Mouse (Mus musculus) liver, embryonic 11.5 days (tissue): ENCODE data around the gene Frmd4a. TPM values are rescaled to one million over a fixed set of nuclear protein-coding genes. Genes with fewer than 3 reads are reported as not detected.

Experiments
- ATAC-seq: fragments of 200-750 bp; cut with Nextera tagmentation; replicated peaks from 2 replicates; pipeline ENCODE4 v1.8.0; 2017; ENCODE audit warnings: moderate number of reproducible peaks, mild to moderate bottlenecking, moderate TSS enrichment, moderate library complexity; ENCODE audit not compliant: low FRiP score
- DNase-seq: peaks from one replicate; pipeline ENCODE4 v3.0.0-alpha.2; 2017; ENCODE audit warnings: low spot score
- H3K27ac ChIP-seq: fragments of 300-500 bp; sonication (generic); 2 replicates; pipeline ENCODE4 v1.5.1; 2014; ENCODE audit warnings: mild to moderate bottlenecking, low read depth, low read length, control low read depth
- H3K27me3 ChIP-seq: fragments of 300-500 bp; sonication (generic); replicated peaks from 2 replicates; pipeline ENCODE4 v1.6.1; 2014; ENCODE audit warnings: low read length, mixed read lengths; ENCODE audit not compliant: control insufficient read depth, insufficient read depth
- H3K36me3 ChIP-seq: fragments of 300-500 bp; sonication (generic); 2 replicates; pipeline ENCODE4 v1.6.1; 2014; ENCODE audit warnings: mild to moderate bottlenecking, low read length, moderate library complexity, mixed read lengths; ENCODE audit not compliant: control insufficient read depth, insufficient read depth
- H3K4me1 ChIP-seq: fragments of 300-500 bp; sonication (generic); replicated peaks from 2 replicates; pipeline ENCODE4 v1.6.1; 2014; ENCODE audit warnings: low read length, mixed read lengths; ENCODE audit not compliant: control insufficient read depth, insufficient read depth
- H3K4me2 ChIP-seq: fragments of 300-500 bp; sonication (generic); 2 replicates; pipeline ENCODE4 v1.6.1; 2014; ENCODE audit warnings: mild to moderate bottlenecking, control low read depth, moderate library complexity
- H3K4me3 ChIP-seq: fragments of 300-500 bp; sonication (generic); 2 replicates; pipeline ENCODE4 v1.5.1; 2014; ENCODE audit warnings: low read depth, low read length, control low read depth
- H3K9ac ChIP-seq: fragments of 300-500 bp; sonication (generic); 2 replicates; pipeline ENCODE4 v1.6.1; 2014; ENCODE audit warnings: low read depth, low read length, control low read depth
- H3K9me3 ChIP-seq: fragments of 300-500 bp; sonication (generic); 2 replicates; pipeline ENCODE4 v1.6.1; 2016; ENCODE audit warnings: low read length, inconsistent platforms, mixed read lengths; ENCODE audit not compliant: control insufficient read depth
- WGBS: fragments of 180-500 bp; shearing (Covaris S2); extraction: QIAGEN DNeasy Blood & Tissue Kit; methylation state at CpG from one replicate; pipeline ENCODE4 v1.1.7; 2014; 5-methylcytosine and 5-hydroxymethylcytosine counted together
- polyA plus RNA-seq: library from polyadenylated mRNA; unstranded; fragments of >200 nt; fragmentation: Nextera tagmentation; extraction: Ambion mirVana; gene quantifications from 2 replicates; pipeline ENCODE4 v1.2.1, GENCODE M21; 2014

Frmd4a gene
- polyA plus RNA-seq, 1 experiment from 2014 or later = 18.6 TPM

- DNase-seq = no peak
- H3K4me1 ChIP-seq = peaks cover 18% of the 10 kb centered on the region
- 93% methylated on average over 7 of the region's 7 CpGs for WGBS
- no peaks in the 10 kb centered on the region for H3K9me3 ChIP-seq
- no peak overlapping the region for H3K4me3 ChIP-seq
- no peaks in the 10 kb centered on the region for H3K27me3 ChIP-seq
- H3K9ac ChIP-seq = no peak overlapping the region
- H3K36me3 ChIP-seq = peaks cover 29% of the 10 kb centered on the region
- no peak for ATAC-seq
- H3K27ac ChIP-seq = no peak overlapping the region
- no peak overlapping the region for H3K4me2 ChIP-seq
These were observed 558.5 kb downstream of the Frmd4a start for GRCm38 (mm10) chr2:4575975-4576374.

- Histone ChIP-seq H3K36me3 (peaks cover 19% of the 10 kb centered on the region; the same call in 1 of the 2 replicates), H3K4me2 (no peak overlapping the region), H3K9me3 (no peaks in the 10 kb centered on the region), H3K9ac (no peak overlapping the region), H3K27ac (no peak overlapping the region), H3K27me3 (no peaks in the 10 kb centered on the region), H3K4me1 (peaks cover 8% of the 10 kb centered on the region), H3K4me3 (no peak overlapping the region)
- no peak for ATAC-seq
- WGBS = 85% methylated on average over 5 of the region's 5 CpGs
- no peak for DNase-seq
These were observed 560.8 kb downstream of the Frmd4a start for GRCm38 (mm10) chr2:4578291-4578690.

- no peak overlapping the region for H3K4me3 ChIP-seq
- WGBS = 86% methylated on average over 8 of the region's 8 CpGs
- DNase-seq = no peak
- H3K9me3 ChIP-seq = no peaks in the 10 kb centered on the region
- no peak for ATAC-seq
- H3K9ac ChIP-seq = no peak overlapping the region
- H3K27ac ChIP-seq = no peak overlapping the region
- no peak overlapping the region for H3K4me2 ChIP-seq
- H3K4me1 ChIP-seq = peaks cover 3% of the 10 kb centered on the region; the same call in 1 of the 2 replicates
- H3K27me3 ChIP-seq = no peaks in the 10 kb centered on the region
- peaks cover 17% of the 10 kb centered on the region; the same call in 1 of the 2 replicates for H3K36me3 ChIP-seq
These were observed 562.0 kb downstream of the Frmd4a start for GRCm38 (mm10) chr2:4579357-4580068.

GRCm38 (mm10) chr2:4580666-4581065 is 563.1 kb downstream of the Frmd4a start:
- Histone ChIP-seq H3K4me2 (no peak overlapping the region), H3K9ac (no peak overlapping the region), H3K27ac (no peak overlapping the region), H3K36me3 (peaks cover 11% of the 10 kb centered on the region; the same call in 1 of the 2 replicates), H3K4me3 (no peak overlapping the region), H3K4me1 (peaks cover 3% of the 10 kb centered on the region; the same call in 1 of the 2 replicates), H3K9me3 (no peaks in the 10 kb centered on the region), H3K27me3 (no peaks in the 10 kb centered on the region)
- WGBS = 67% methylated on average over 6 of the region's 6 CpGs
- no peak for ATAC-seq
- DNase-seq = no peak

- WGBS = 70% methylated on average over 2 of the region's 2 CpGs
- H3K36me3 ChIP-seq = peaks cover 15% of the 10 kb centered on the region; the same call in 1 of the 2 replicates
These were observed 565.4 kb downstream of the Frmd4a start for GRCm38 (mm10) chr2:4582930-4583329.

GRCm38 (mm10) chr2:4584252-4584651 is 566.7 kb downstream of the Frmd4a start:
- Histone ChIP-seq H3K4me3 (no peak overlapping the region), H3K27me3 (no peaks in the 10 kb centered on the region), H3K9me3 (no peaks in the 10 kb centered on the region), H3K36me3 (peaks cover 21% of the 10 kb centered on the region; the same call in 1 of the 2 replicates), H3K9ac (no peak overlapping the region), H3K4me2 (no peak overlapping the region), H3K27ac (no peak overlapping the region), H3K4me1 (peaks cover 5% of the 10 kb centered on the region; the same call in 1 of the 2 replicates)
- DNase-seq (no peak), ATAC-seq (no peak)
- WGBS = 79% methylated on average over 5 of the region's 5 CpGs

More at GRCm38 (mm10) chr2:4582930-4583329, 565.4 kb downstream of the Frmd4a start:
- Histone ChIP-seq H3K9me3 (no peaks in the 10 kb centered on the region), H3K9ac (no peak overlapping the region), H3K4me3 (no peak overlapping the region), H3K4me2 (no peak overlapping the region), H3K27me3 (no peaks in the 10 kb centered on the region), H3K27ac (no peak overlapping the region), H3K4me1 (peaks cover 5% of the 10 kb centered on the region; the same call in 1 of the 2 replicates)
- no peak for DNase-seq
- no peak for ATAC-seq

- Histone ChIP-seq H3K9me3 (no peaks in the 10 kb centered on the region), H3K4me2 (no peak overlapping the region), H3K27ac (no peak overlapping the region), H3K4me3 (no peak overlapping the region), H3K4me1 (peaks cover 5% of the 10 kb centered on the region; the same call in 1 of the 2 replicates), H3K27me3 (no peaks in the 10 kb centered on the region), H3K36me3 (peaks cover 17% of the 10 kb centered on the region; the same call in 1 of the 2 replicates), H3K9ac (no peak overlapping the region)
- ATAC-seq (no peak), DNase-seq (no peak)
- 69% methylated on average over 11 of the region's 11 CpGs for WGBS
These were observed 568.7 kb downstream of the Frmd4a start for GRCm38 (mm10) chr2:4586245-4586644.

- H3K9ac ChIP-seq = no peak overlapping the region
- no peak overlapping the region for H3K4me2 ChIP-seq
- H3K27ac ChIP-seq = no peak overlapping the region
- DNase-seq (no peak), ATAC-seq (no peak)
- WGBS = 66% methylated on average over 13 of the region's 13 CpGs
- H3K4me1 ChIP-seq = peaks cover 7% of the 10 kb centered on the region
- H3K27me3 ChIP-seq = no peaks in the 10 kb centered on the region
- peaks cover 27% of the 10 kb centered on the region; the same call in 1 of the 2 replicates for H3K36me3 ChIP-seq
- H3K9me3 ChIP-seq = no peaks in the 10 kb centered on the region
- H3K4me3 ChIP-seq = no peak overlapping the region
These were observed 570.3 kb downstream of the Frmd4a start for GRCm38 (mm10) chr2:4587685-4588409.
